Mouse (Mus musculus): ENCODE measurements at regions not wholly inside any gene's neighbourhood (a gene's known extent, or its start where the extent isn't known, plus 50 kb on each side); places are given as distances from the start of the nearest gene placed in this dataset.

GRCm38 (mm10) chr1:128765142-128765541 lies 173.0 kb upstream of the Cxcr4 start:
- TF ChIP-seq CTCF (IDR thresholded peaks at IDR 0.05; ENCODE audit: extremely low read depth, insufficient read length, insufficient replicate concordance, low read depth, low read length) (no peak), POLR2A (IDR thresholded peaks at IDR 0.05; ENCODE audit: low read depth, low read length) (no peak)

Data from small intestine, adult 2 months (tissue).